Mouse (Mus musculus) liver, embryonic 14.5 days (tissue): ENCODE results near the gene Nenf. TPM values are rescaled to one million over a fixed set of nuclear protein-coding genes. Genes with fewer than 3 reads are reported as not detected.
A peak's percentile ranks its signal among the peaks of the same experiment; 100 is the strongest.

ENCODE experiments used
- ATAC-seq: fragments of 200-750 bp; cut with Nextera tagmentation; 2 replicates; pipeline ENCODE4 v1.8.0; 2017; ENCODE audit warnings: moderate number of reproducible peaks, mild to moderate bottlenecking, moderate library complexity; ENCODE audit not compliant: insufficient read depth
- DNase-seq, 3 experiments: peaks; one replicate each; pipeline ENCODE4 v3.0.0-alpha.2; 2012 to 2013; ENCODE audit warnings: low read depth in 3 of 3, low spot score in 3 of 3
- H3K27ac ChIP-seq: fragments of 300-500 bp; sonication (generic); 2 replicates; pipeline ENCODE4 v1.5.1; 2014; ENCODE audit warnings: moderate library complexity, mild to moderate bottlenecking, control low read depth, inconsistent platforms
- H3K27me3 ChIP-seq: fragments of 300-500 bp; sonication (generic); 2 replicates; pipeline ENCODE4 v1.6.1; 2014; ENCODE audit warnings: mild to moderate bottlenecking, low read length, moderate library complexity; ENCODE audit not compliant: control insufficient read depth, insufficient read depth
- H3K36me3 ChIP-seq: fragments of 300-500 bp; sonication (generic); replicated peaks from 2 replicates; pipeline ENCODE4 v1.6.1; 2014; ENCODE audit warnings: low read depth; ENCODE audit not compliant: control insufficient read depth, insufficient read depth
- H3K4me1 ChIP-seq, 2 experiments: fragments of 200-500 bp in 1 of 2; fragments of 300-500 bp in 1 of 2; sonication (generic) in 1 of 2; replicated peaks; 2 replicates each; pipeline ENCODE4 v1.6.1; 2012 to 2014; ENCODE audit warnings: antibody characterized with exemption in 1 of 2, inconsistent platforms in 1 of 2, low read length in 1 of 2; ENCODE audit not compliant: control insufficient read depth in 2 of 2, insufficient read depth in 2 of 2
- H3K4me2 ChIP-seq: fragments of 300-500 bp; sonication (generic); 2 replicates; pipeline ENCODE4 v1.6.1; 2014; ENCODE audit warnings: low read depth, mild to moderate bottlenecking, control low read depth, moderate library complexity
- H3K4me3 ChIP-seq, 2 experiments: fragments of 200-500 bp in 1 of 2; fragments of 300-500 bp in 1 of 2; sonication (generic) in 1 of 2; 2 replicates each; pipeline ENCODE4 v1.5.1; 2012 to 2014; ENCODE audit warnings: low read depth in 2 of 2, low read length in 2 of 2, mild to moderate bottlenecking in 2 of 2, control low read depth in 1 of 2, inconsistent platforms in 1 of 2, moderate library complexity in 1 of 2; ENCODE audit not compliant: insufficient read depth in 1 of 2
- H3K9ac ChIP-seq: fragments of 300-500 bp; sonication (generic); replicated peaks from 2 replicates; pipeline ENCODE4 v1.6.1; 2014; ENCODE audit warnings: mild to moderate bottlenecking, control low read depth, moderate library complexity
- H3K9me3 ChIP-seq: fragments of 300-500 bp; sonication (generic); 2 replicates; pipeline ENCODE4 v1.6.1; 2016; ENCODE audit warnings: low read length, mixed read lengths; ENCODE audit not compliant: control insufficient read depth
- CTCF ChIP-seq: IDR thresholded peaks from 2 replicates; pipeline ENCODE4 v1.5.1; 2016; ENCODE audit warnings: antibody characterized with exemption, low read depth, control low read depth
- EP300 ChIP-seq: IDR thresholded peaks from 2 replicates; pipeline ENCODE4 v1.6.1; 2016; ENCODE audit warnings: antibody characterized with exemption, low read depth
- WGBS: fragments of 180-500 bp; shearing (Covaris S2); extraction: QIAGEN DNeasy Blood & Tissue Kit; methylation state at CpG from one replicate; pipeline ENCODE4 v1.1.7; 2014; ENCODE audit not compliant: insufficient replicate concordance; 5-methylcytosine and 5-hydroxymethylcytosine counted together
- polyA plus RNA-seq, 2 experiments: library from polyadenylated mRNA; depleted of rRNA in 1 of 2; stranded (reverse) in 1 of 2; unstranded in 1 of 2; fragments of >200 nt; fragmentation: Nextera tagmentation in 1 of 2; extraction: Ambion mirVana in 1 of 2; gene quantifications; 2 replicates each; pipeline versions ENCODE4 v1.2.1 to v1.2.3; 2012 to 2014

Nenf gene
- polyA plus RNA-seq, 2 experiments: 29.4 to 34.9 TPM

DNA sequence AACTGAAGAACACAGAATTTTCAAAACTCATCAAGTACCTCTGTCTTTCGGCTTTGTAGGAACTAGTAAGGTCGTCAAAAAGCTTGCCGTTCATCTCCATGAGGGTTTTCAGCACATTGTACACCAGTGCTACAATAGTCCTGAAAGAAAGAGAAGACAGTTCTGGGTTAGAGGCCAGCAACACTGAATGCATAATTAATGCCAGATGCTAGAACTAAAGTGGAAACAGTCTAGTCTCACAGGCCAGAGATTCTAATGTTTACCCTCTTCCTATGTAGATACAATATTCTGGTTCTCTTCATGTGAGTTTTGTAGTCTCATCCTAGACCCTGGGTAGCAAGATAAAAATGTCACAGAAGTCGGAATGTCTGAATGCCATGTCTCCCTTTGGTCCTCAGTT lies 35.8 kb upstream of the Nenf start:
- Histone ChIP-seq H3K4me2 (no peak overlapping the region), H3K4me1 (peaks cover 0 to 5% of the 10 kb centered on the region in 2 experiments; a peak in 2 of 4 replicates), H3K9me3 (no peaks in the 10 kb centered on the region), H3K4me3 (no peak overlapping the region), H3K27ac (no peak overlapping the region), H3K36me3 (peaks cover 56% of the 10 kb centered on the region), H3K27me3 (no peaks in the 10 kb centered on the region), H3K9ac (no peak overlapping the region)
- no peak for ATAC-seq
- DNase-seq: no peak
- WGBS: 85% methylated on average over 4 of the region's 4 CpGs
- no peak for TF ChIP-seq EP300
- TF ChIP-seq CTCF: no peak

DNA sequence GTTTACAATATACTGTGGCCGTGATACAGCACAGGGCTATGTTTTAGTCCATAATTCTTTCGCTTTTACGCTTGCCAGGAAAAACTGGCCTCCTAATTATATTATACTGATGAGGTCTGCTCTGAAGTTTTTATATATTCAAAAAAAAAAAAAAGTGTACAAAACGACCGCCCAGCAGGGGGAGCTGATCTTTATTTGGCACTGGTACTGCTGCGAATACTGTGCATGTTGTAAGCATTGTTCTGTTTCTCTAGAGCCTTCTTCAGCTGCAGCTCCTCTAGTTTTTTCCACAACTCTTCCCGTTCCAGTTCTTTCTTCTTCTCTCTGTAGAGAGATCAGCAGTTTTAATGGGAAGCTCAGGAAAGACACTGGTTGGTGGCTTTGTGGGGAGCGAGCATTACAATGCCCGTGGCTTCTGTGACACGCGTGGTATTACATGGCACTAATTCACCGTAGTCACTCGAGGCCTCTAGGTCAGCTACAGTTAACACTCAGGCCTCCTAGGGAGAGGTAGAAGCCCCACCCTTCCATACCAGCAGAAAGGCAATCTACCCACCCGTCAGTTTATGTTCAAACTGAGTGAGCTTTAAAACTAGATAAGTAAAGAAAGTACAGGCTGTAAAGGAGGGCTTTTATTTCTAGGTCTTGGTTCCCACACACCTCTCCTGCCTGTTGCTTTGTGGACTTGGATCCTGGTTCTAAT lies 34.9 kb upstream of the Nenf start:
- DNase-seq (no peak), ATAC-seq (no peak)
- Histone ChIP-seq H3K36me3 (peaks cover 47% of the 10 kb centered on the region), H3K27ac (no peak overlapping the region), H3K9me3 (no peaks in the 10 kb centered on the region), H3K4me1 (peaks cover 0 to 5% of the 10 kb centered on the region in 2 experiments; a peak in 2 of 4 replicates), H3K4me2 (no peak overlapping the region), H3K27me3 (no peaks in the 10 kb centered on the region), H3K4me3 (no peak overlapping the region), H3K9ac (no peak overlapping the region)
- TF ChIP-seq EP300 (no peak), CTCF (peak; percentile 48)
- WGBS: 62% methylated on average over 14 of the region's 14 CpGs

DNA sequence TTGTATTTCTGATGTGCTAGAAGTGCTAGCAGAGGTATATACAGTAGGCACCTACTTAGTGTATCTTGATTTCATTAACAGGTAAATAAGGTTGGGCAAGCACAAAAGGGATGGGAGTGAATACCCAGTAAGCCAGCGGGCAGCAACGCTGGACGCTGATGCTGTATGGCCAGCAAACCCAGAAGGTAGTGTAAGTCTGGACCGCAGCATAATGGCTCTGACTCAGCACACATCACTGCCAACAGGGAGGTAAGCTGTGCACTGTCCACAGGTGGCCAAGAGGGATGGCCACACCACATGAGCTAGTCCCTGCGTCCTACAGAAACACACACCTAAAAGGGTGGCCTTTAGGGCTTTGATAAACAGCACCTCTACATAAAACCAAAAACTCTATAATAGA lies 32.4 kb upstream of the Nenf start:
- peaks cover 38% of the 10 kb centered on the region for H3K36me3 ChIP-seq
- H3K4me1 ChIP-seq: peaks cover 0 to 5% of the 10 kb centered on the region in 2 experiments; a peak in 2 of 4 replicates
- TF ChIP-seq CTCF: no peak
- no peak for TF ChIP-seq EP300
- ATAC-seq: no peak
- DNase-seq: no peak
- no peak overlapping the region for H3K4me2 ChIP-seq
- no peak overlapping the region for H3K27ac ChIP-seq
- H3K4me3 ChIP-seq: no peak overlapping the region
- H3K27me3 ChIP-seq: no peaks in the 10 kb centered on the region
- 88% methylated on average over 5 of the region's 5 CpGs for WGBS
- H3K9ac ChIP-seq: no peak overlapping the region
- H3K9me3 ChIP-seq: no peaks in the 10 kb centered on the region

DNA sequence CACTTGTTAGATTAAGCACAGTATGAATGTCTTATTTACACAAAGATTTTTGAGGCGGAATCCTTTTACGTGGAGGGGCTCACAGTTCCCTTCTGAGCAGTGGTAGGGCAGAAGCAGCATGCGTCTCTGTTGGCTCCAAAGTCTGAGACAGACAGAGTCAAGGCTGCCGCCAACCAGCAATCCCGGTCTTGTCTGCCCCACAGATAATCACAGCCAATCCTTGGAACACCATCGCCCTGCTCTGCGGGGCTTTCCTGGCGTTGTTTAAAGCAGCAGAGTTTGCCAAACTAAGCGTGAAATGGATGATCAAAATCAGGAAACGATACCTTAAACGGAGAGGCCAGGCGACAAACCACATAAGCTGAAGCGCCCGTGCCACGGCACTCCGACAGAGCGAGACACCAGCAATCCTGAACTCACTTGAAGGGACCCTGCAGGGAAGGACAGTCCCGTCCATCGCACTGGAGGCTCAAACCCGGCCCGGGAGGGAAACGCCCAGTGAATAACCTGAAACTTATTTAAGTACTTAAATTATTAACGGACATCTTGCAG lies 31.6 kb upstream of the Nenf start:
- DNase-seq: no peak
- H3K36me3 ChIP-seq: peaks cover 32% of the 10 kb centered on the region
- H3K27me3 ChIP-seq: no peaks in the 10 kb centered on the region
- no peak overlapping the region for H3K4me2 ChIP-seq
- no peak for ATAC-seq
- no peak overlapping the region for H3K4me3 ChIP-seq
- H3K9me3 ChIP-seq: no peaks in the 10 kb centered on the region
- H3K9ac ChIP-seq: no peak overlapping the region; the same call in 1 of the 2 replicates
- peaks cover 0 to 5% of the 10 kb centered on the region in 2 experiments; a peak in 2 of 4 replicates for H3K4me1 ChIP-seq
- H3K27ac ChIP-seq: no peak overlapping the region
- TF ChIP-seq CTCF (no peak), EP300 (no peak)
- WGBS: 84% methylated on average over 23 of the region's 23 CpGs

DNA sequence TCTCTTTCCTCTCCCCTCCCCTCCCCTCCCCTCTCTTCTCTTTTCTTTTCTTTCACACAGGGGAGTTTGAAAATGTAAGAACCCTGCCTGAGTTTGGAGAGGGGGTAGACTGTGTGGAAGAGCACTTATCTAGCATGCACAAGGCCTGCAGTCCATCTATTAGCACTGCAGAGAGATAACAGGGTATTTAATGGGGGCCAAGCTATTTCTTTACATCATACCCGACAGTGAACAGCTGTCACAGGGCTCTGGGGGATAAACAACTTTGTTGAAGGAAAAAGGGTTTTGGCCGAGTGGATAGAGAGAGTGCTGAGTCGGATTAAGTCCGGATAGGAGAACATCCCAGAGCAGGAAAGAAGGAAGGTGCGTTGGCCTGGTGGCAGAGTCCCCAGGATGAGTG lies 31.0 kb upstream of the Nenf start:
- H3K4me2 ChIP-seq: no peak overlapping the region
- H3K27ac ChIP-seq: no peak overlapping the region
- H3K27me3 ChIP-seq: no peaks in the 10 kb centered on the region
- 54% methylated on average over 5 of the region's 5 CpGs for WGBS
- ATAC-seq: peak; percentile 42
- H3K9me3 ChIP-seq: no peaks in the 10 kb centered on the region
- peaks cover 29% of the 10 kb centered on the region for H3K36me3 ChIP-seq
- no peak for DNase-seq
- H3K9ac ChIP-seq: no peak overlapping the region; the same call in 1 of the 2 replicates
- H3K4me3 ChIP-seq: no peak overlapping the region
- peaks cover 0 to 5% of the 10 kb centered on the region in 2 experiments; a peak in 2 of 4 replicates for H3K4me1 ChIP-seq
- TF ChIP-seq EP300: no peak
- no peak for TF ChIP-seq CTCF
